Mouse (Mus musculus) WW6 (cell line): ENCODE data around the gene Rsph6a.

Experiments
- DNase-seq: peaks from one replicate; pipeline ENCODE4 v3.0.0-alpha.2; 2013; ENCODE audit warnings: low read depth, low spot score

The Rsph6a gene

DNA sequence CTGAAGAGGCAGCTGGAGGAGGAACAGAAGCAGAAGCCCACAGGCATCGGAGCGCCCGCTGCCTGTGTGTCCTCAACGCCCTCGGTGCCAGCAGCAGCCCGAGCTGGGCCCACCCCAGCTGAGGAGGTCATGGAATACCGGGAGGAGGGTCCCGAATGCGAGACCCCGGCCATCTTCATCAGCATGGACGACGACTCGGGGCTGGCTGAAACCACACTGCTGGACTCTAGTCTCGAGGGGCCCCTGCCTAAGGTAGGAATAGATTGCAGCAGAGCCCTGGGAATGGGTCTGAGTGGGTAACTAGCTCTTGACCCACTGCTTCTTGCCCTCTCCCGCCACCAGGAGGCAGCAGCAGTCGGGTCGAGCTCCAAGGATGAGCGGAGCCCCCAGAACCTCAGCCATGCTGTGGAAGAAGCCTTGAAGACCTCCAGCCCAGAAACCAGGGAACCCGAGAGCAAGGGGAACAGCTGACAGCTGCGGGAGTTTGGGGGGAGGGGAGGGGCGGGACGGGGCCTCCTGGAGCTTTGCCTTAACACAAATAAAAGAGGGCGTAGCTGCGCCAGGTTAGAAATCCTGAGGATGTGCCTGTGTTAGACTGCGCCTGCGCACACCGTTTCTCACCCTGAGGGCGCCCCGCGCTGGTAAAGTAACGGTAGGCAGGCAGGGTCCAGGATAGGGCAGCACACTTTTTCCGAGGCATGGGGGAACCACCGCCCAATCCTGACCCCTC lies at the start of gene Rsph6a:
Gene Rsph6a, plus strand, starts transcription at position 644 of the 730 bp plus-strand sequence.
- peak; percentile 72 for DNase-seq

DNA sequence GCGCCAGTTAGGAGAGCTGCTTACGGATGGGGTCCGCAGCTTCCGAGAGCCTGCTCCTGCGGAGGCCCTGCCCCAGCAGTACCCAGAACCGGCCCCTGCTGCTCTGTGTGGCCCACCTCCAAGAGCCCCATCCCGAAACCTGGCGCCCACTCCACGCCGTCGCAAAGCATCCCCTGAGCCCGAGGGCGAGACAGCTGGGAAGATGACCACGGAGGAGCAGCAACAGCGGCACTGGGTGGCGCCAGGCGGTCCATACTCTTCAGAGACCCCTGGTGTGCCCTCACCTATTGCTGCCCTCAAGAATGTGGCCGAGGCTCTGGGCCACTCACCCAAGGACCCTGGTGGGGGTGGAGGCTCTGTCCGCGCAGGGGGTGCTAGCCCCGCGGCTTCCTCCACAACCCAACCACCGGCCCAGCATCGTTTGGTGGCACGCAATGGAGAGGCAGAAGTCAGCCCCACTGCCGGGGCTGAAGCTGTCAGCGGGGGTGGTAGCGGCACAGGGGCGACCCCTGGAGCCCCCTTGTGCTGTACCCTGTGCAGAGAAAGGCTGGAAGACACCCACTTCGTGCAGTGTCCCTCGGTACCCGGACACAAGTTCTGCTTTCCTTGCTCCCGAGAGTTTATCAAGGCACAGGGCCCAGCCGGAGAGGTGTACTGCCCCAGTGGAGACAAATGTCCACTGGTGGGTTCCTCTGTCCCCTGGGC lies 48.9 kb upstream of the Rsph6a start:
- DNase-seq: no peak

DNA sequence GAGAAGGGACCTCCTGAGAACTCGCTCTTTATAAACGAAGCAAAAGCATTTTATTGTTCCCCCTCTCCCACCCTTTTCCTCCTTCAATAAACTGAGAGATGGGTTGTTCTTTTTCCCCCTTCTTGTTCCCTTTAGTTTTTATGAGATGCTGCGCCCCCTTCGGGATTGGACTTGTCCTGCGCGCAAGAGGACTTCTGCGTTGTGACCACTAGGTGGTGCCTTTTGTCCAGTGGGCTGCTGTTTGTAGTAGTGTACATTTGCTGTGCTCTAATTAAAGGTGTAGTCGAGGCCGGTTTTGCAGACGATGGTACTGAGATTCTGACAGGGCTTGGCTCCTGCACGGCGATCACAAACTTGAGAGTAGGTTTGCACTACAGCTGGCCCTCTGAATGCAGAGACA lies 48.0 kb upstream of the Rsph6a start:
- peak; percentile 64 for DNase-seq

DNA sequence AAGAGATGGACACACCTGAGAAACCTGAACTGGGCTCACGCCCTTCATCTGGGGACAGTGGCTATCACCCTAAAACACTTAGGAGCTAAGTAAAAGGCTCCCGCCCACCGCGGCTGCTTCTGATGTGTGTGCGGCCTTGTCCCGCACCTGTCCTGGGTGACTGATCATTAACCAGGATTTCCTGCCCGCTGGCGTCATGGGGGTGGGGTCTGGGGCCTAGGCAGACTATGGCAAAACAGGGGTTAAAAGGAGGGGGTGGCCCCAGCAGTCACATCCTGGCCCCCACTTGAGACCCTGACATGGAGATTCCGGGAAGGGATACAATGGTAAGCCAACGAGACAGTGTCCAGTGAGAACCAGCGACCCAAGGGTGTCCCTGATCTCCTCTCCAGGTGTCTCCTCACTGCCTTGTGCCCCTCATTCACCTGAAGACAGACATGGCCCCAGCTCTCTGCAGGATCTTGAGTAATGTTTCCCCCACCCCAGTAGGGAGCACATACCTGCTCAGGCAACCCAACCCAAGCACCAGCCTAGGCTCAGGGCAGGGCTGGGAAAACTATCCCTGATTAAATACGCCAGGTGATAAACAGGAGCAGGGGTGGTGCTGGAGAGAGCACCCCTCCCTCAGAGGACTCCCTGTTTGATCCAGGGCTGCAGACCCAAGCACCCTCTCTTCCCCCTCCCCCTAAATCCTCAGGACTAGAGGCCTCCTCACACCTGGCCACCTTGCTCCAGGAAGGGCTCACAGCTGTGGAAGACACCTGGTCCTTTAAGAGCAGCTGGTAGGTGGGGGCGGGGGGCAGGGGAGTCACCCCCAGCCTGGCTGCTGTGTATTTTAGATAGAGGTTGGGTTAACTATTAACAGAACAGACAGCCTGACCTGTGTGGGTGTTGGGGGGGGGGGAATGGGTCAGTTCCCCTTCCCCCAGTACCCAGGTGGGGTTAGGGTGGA lies 47.2 kb upstream of the Rsph6a start:
- DNase-seq: no peak

DNA sequence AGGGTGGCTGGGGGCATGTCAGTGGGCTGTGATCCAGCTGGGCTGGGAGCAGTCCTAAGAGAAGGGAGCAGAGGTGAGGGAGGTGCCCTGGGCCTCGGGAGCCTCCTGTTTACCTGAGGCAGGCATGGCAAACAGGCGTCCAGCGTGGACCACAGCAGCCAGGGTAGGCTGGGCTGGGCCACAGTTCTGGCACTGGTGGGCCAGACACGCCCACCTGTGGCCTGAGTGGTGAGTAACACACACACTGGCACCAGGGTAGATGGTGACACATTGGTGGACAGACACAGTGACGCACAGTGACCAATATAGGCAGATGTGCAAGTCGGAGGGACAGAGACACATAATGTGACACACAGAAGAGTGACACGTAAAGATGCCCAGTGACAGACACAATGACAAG lies 43.9 kb upstream of the Rsph6a start:
- no peak for DNase-seq

DNA sequence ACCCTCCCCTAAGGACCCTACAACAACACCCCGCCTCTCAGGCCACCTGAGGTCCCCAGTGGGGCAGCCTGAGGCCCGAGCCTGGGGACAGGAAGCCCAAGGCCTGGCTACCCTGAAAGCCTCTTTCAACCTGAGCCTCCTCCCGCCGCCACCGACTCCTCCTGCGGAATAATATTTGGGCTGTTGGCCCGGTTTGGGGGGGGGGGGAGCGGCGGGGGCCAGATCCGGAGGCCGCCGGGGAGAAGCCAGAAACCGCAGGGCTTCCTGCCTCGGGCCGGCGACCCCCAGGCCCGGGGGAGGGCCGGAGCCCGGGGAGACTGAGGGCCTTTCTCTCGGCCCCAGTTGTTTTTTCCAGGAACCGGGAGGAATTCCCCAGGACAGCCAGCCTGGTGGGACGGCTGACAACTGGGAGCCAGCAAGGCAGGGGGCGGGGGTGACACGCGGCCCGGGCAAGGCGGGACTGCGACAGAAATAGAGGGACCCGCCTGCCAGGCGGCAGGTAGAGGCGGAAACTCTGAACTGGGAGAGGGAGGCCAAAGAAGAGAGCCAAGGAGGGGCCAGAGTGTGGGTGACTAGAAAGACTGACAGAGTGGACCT lies 42.4 kb upstream of the Rsph6a start:
- no peak for DNase-seq

DNA sequence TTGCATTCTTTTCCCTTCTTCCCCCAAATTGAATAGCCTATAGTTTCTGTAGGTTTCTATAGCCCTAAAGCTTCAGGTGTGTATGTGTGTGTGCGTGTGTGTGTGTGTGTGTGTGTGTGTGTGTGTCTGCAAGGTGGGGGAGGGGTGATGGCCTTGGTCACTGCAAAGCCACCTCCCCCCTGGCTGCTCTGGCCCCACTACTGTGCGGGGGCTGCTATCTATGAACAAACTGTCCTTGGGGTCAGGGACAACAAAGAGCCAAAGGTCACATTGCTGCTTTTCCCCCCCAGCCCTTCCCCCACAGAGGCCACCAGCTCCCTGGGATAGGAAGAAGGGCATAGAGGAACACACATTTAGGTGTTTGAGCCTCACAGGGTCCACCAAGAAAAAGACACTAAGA lies 41.6 kb upstream of the Rsph6a start:
- no peak for DNase-seq

DNA sequence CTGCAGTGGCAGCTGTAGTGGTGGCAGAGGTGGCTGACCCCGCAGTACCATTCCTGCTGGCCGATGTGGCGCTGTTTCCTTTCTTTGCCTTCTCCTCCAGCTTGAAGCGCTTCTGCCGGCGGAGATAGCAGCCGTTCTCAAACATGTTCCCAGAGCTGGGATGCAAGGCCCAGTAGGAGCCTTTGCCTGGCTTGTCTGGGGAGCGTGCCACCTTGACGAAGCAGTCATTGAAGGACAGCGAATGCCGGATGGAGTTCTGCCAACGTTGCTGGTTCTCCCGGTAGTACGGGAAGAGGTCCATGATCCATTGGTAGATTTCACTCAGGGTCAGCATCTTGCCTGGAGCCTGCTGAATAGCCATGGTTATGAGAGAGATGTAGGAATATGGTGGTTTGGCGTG lies 40.0 kb upstream of the Rsph6a start:
- DNase-seq: no peak

DNA sequence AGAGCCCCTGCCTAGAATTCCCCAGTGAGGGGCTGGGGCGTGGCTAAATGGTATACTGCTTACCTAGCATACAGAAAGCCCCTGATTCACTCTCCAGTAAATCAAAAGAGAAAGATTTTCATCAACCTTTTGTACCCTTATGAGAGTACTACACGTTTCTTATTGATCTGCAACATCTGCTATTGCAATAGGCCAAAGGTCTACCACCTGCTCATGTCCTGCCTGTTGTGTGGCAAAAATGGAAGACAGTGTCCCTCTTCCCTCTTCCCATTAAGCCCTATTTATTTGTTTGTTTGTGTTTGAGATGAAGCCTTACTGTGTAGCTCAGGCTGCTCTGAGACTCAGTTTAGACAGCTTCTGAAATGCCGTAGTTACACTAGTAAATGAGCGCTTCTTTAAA lies 38.4 kb upstream of the Rsph6a start:
- DNase-seq: no peak

DNA sequence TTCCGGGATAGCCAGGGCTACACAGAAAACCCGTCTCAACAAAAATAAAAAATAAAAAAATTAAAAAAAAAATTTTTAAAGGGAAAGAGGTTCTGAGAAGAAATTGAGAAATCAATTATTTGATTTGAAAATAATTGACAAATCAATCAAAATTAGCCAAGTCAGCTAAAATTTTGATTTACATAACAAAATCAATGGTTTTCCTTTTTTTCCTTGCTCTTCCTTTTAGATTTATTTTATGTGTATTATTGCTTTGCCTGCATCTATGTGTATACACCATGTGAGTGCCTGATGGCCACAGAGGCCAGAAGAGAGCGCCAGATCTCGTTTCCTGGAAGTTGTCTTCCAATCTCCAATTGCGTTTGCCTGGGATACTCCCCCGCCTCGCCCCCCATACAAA lies 36.6 kb upstream of the Rsph6a start:
- DNase-seq: no peak

DNA sequence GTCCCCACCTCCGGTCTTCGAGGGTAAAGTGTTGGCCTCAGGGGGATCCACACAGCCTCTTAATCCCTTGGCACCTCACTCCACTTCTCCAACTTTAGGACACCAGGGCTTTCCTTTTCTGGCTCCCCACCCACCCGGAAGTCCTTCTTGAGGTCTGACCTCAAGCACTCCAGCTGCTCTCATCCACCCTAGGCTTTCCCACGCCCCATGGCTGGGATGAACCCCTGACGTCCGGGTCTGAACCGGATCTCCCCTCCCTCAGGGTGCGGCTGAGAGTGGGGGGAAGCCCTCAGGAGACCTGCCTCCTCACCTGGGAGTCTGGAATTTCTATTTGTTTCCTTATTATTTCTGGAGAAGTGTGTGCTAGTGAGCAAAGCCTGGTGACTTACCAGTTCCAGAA lies 33.4 kb upstream of the Rsph6a start:
- no peak for DNase-seq

DNA sequence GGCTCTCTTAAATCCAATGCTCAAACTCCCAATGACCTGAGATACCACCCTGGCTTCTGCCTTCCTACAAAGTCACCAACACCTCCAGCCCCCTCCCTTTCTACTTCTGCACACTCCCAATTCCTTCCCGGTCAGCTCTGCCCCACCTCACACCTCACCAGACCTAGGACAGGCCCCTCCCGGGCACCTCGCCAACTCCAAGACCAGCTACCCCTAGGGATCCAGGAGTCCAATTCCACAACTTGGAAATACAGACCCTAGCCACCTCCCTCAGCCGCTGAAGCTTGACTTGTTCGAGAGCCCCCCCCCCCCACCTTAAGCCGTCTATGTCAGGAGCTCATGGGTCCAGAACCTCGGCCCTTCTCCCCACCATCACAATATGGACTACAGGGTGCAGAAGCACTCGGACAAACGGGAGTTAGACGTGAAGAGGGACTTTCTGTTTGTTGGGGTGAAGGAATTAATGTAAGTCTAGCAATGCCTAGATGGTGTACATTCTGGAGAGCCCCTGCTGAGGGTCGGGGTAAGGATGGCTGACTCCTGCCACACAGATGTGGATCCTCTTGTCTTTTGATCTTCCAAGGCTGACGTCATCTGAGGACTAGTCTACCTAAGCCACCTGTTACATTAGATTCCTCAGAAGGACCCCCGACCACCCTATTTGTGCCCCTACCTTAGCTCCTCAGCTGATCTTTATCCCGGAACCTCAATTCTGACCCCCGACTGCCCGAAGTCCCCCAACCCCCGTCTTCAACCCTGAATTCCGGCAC lies 32.1 kb upstream of the Rsph6a start:
- no peak for DNase-seq

DNA sequence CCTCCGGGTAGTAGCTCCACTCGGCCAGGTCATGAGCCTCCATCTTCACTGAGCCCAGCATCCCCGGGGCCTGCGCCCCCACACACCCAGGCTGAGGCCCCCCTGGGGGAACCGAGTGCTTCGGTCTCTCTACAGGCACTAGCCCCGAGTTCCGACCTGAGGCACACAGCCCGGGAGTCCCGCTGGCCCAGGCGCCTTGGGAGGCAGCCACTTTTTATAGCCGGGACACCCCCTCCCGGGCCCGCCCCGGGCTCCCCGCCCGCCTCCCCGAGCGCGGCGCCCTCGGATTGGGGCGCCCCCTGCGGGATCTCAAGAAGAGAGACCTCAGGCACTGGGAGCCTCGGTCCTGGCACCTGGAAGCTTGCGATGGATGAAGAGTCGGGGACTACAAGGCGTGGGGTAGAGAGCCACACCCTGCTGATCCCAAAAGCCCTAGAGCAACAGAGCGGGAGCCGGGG lies 31.1 kb upstream of the Rsph6a start, which contains the start of gene Foxa3:
Gene Foxa3, minus strand, starts transcription at position 182 of the 458 bp plus-strand sequence.
- peak; percentile 42 for DNase-seq

DNA sequence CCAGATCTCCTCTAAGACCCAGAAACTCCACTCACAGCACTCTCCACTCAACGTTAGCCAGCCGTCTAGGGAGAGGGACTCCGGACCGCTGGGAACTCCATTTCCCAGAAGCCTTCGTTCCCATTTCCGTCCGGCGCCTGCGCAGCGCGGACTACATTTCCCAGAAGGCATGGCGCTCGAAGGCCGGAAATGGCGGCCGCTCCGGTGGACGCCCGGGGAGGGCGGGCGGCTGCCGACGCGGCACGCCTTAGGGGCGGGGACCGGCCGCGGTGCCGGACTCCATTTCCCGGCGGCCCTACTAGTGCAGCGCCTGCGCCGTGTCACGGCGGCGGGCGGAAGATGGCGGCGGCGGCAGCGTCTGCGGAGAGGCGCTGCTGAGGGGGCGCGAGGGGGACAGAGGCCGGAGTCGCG lies 30.4 kb upstream of the Rsph6a start, which contains the start of gene Sympk:
Gene Sympk, plus strand, starts transcription at position 282 of the 411 bp plus-strand sequence.
- DNase-seq: peak; percentile 89

DNA sequence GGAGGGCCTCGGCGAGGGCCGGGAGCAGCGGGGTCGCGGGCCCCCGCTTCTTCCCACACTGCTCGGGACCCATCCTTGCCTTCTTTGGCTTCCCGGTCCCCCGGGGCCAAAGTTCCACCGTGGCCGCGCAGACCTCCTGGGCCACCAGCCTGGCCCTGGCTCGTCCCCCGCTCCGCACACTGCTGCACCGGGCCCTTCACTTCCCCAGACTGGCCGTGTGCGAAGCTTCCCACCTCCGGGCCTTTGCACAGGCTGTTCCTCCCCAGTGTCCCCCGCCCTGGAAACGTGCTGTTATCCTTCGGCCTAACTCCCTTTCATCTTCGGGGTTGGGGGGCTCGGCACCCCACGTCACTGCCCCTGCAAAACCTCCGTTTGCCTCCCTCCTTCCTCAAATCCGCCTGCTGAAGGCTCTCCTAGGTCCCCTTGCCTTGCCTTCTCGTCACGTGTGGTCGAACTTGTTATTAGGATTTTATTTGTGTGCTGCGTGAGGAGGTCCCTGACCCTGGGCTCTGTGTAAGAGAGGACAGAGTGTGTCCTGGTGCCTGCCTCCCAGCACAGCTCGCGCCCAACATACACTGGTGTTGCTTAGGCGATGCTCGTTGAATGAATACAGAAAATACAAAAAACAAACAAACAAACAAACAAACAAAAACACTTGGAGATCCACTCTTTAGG lies 29.8 kb upstream of the Rsph6a start:
- DNase-seq: no peak

DNA sequence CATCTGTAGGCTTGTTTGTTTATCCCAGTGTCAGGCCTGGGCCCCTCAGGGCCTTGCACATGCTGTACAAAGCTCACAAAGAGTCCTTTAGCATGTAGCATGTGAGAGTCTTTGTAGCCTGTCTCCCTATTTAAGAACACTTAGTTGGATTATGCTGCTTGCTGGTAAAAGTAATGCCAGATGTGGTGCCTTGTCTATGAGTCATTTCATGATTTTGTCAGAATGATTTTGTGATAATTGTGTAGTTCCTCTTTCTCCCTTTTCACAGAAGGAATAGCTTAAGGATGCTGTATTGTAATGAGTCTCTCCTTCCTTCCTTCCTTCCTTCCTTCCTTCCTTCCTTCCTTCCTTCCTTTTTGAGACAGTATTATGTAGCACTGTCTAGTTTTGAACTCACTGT lies 26.4 kb upstream of the Rsph6a start:
- DNase-seq: no peak

DNA sequence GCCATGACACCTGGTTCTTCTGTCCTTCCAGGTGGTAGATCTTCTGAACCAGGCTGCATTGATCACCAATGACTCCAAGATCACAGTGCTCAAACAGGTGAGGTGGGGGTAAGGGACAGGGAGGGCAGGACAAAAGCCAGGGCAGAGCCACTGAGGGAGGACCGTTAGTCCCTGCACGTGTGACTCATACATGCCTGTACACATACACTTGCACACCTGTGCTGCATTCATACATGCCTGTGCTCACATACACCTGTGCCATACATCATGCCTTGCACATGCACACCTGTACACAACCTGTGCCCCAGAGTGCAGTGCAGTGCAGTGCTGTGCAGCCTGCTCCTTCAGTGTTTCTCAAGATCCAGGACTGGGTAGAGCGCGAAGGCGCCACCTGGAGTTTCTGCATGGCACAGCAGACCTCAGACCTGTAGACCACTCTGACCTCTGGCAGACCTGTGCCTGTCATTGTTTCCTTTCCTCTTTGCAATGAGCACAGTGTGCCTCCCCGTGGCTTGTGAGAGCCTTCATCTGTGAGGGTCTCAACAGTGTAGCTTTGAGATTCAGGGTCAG lies 25.3 kb upstream of the Rsph6a start:
- DNase-seq: no peak

DNA sequence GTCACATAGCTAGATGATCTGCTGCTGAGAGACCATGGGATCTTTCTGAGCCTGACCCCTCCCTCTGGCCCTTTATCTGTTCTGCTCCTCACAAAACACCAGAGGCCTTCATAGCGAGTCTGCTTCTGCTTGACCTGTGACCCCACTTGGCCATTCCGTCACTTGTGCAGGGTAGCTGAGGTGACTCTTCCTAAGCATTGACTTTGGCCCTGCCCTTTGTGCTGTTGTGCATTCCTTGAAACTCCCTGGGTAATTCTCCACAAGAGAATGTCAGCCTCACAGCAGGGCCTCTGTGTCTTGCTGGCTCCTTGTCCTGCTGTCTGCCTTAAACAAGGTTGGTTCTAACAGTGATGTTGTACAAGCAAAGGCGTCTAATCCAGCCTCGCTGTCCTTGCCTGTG lies 22.8 kb upstream of the Rsph6a start:
- no peak for DNase-seq

DNA sequence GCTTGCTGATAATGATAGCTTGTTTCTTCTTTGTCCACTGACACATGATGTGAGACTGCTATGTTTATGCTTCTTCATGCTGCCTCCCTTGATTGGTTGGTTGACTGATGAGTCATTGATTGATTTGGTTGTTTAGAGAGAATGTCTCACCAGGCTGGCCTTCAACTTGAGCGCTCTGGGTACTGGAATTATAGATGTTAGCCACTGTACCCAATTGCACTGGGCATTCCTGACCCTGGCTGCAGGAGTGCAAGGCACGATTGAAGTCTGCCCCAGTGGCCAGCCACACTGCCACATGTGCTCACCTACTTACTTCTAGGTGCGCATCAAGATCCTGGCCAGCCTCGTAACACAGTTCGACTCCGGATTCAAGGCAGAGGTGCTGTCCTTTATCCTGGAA lies 9.9 kb upstream of the Rsph6a start:
- no peak for DNase-seq
